Mouse (Mus musculus) gastrocnemius, adult 18-20 months (tissue): ENCODE data around the gene Dmrtc1c2. TPM values are rescaled to one million over a fixed set of nuclear protein-coding genes. Genes with fewer than 3 reads are reported as not detected.
"Not testable (repeated sequence)": the region's sequence is repeated elsewhere in the genome, so short reads cannot be mapped to it uniquely, and the experiment has no call there.

Source experiments
- DNase-seq: peaks from one replicate; pipeline ENCODE4 v3.0.0; 2021; ENCODE audit warnings: low spot score
- long read RNA-seq, 2 experiments: library from polyadenylated mRNA; stranded (forward); transcript quantifications; one replicate each; pipeline ENCODE4 v2.0.0; 2021
- total RNA-seq, 2 experiments: library from RNA; stranded (reverse); gene quantifications; 2 replicates each; pipeline ENCODE4 v1.2.3; 2021

Dmrtc1c2 gene
- total RNA-seq, result not detected
- long read RNA-seq, experiment 1, result 0 reads
- long read RNA-seq, experiment 2, result 0 reads

DNA sequence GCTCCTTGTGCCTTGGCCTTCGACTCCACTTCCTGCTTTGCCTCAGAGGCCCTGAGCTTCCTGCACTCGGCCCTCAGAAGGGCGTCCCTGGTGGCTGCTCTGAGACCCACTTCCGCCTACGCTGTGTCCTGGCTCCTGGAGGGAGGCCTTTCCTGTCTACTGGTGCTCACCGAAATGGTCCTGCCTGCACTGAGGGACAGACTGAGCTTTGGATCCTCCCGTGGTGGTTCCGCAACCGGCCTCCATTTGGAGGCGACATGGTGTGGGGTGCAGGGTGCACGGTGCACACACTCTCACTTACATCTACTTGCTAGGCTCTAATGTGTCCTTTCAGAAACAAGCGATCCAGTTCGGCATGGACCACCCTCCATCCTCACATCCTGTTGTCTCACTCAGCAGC, at the start of gene Dmrtc1c2:
Gene Dmrtc1c2, minus strand, starts transcription at position 101 of the 400 bp plus-strand sequence.
- DNase-seq, result not testable (repeated sequence)

DNA sequence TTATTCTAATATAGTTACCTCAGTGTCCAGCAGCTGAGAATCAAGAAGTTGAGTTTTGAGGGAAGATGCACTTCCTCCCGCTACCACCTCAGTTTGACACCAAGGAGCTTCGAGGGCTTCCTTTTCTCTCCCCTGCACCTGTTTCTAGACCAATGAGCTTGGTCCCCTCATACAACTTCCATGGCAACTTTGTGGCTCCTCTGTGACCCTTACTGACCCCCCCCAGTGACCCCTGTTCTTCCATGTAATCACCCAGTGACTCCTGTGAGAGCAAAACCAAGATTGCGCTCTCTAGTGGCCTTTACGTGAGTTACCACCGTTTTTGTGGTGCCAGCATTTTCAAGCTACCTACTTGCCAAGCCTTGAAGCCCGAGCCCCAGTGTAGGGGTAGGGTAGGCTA, 13.5 kb upstream of the Dmrtc1c2 start, which contains the start of gene 1700031F05Rik:
Gene 1700031F05Rik, minus strand, starts transcription at position 101 of the 400 bp plus-strand sequence.
- no peak for DNase-seq

DNA sequence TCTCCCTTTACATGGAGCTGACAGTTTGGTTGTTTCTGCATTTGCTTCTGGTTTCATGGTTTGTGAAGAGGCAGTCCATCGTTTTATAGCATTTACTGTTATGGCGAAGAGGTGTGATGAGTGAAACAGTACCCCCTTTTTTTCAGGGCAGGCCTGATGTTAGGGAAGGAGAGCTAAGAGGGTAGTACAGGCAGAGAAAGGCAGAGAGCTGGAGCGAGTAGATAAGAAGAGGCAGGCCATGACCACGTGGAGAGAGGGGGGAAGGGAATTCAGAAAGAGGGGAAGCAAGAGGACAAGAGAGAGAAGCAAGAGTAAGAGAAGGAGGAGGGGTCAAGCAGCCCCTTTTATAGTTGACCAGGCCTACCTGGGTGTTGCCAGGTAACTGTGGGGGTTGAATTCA, 42.1 kb downstream of the Dmrtc1c2 start:
- DNase-seq, result no peak

DNA sequence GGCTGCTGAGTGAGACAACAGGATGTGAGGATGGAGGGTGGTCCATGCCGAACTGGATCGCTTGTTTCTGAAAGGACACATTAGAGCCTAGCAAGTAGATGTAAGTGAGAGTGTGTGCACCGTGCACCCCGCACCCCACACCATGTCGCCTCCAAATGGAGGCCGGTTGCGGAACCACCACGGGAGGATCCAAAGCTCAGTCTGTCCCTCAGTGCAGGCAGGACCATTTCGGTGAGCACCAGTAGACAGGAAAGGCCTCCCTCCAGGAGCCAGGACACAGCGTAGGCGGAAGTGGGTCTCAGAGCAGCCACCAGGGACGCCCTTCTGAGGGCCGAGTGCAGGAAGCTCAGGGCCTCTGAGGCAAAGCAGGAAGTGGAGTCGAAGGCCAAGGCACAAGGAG, 51.8 kb downstream of the Dmrtc1c2 start, which contains the start of gene Dmrtc1c1:
Gene Dmrtc1c1, plus strand, starts transcription at position 301 of the 400 bp plus-strand sequence.
- DNase-seq, result not testable (repeated sequence)

Other genes starting within 250 kb of the Dmrtc1c2 start
- gene Phka1, start 210.4 kb downstream of the Dmrtc1c2 start, total RNA-seq, result 100 to 1,000 TPM; 496 to 527 TPM
- not detected for gene Gm3880, start 167.6 kb downstream of the Dmrtc1c2 start, total RNA-seq
- not detected for gene Gm9112, start 147.0 kb downstream of the Dmrtc1c2 start, total RNA-seq
- not detected for gene Dmrtc1b, start 146.8 kb downstream of the Dmrtc1c2 start, total RNA-seq
- gene Dmrtc1c1, start 51.7 kb downstream of the Dmrtc1c2 start, total RNA-seq, result not detected
- not detected for gene 1700031F05Rik, start 13.4 kb upstream of the Dmrtc1c2 start, total RNA-seq
- not detected for gene Dmrtc1a, start 54.1 kb upstream of the Dmrtc1c2 start, total RNA-seq
- not detected for gene 1700011M02Rik, start 54.3 kb upstream of the Dmrtc1c2 start, total RNA-seq
- not detected for gene 1700018G05Rik, start 73.8 kb upstream of the Dmrtc1c2 start, total RNA-seq